Mouse (Mus musculus): ENCODE results near the gene Vmn2r115. TPM values are rescaled to one million over a fixed set of nuclear protein-coding genes. Genes with fewer than 3 reads are reported as not detected.
"Not testable (repeated sequence)": the region's sequence is repeated elsewhere in the genome, so short reads cannot be mapped to it uniquely, and the experiment has no call there.

Vmn2r115 gene
- not detected in 2 replicates for polyA plus RNA-seq (2014; fragmentation: Nextera tagmentation; extraction: Ambion mirVana)

DNA sequence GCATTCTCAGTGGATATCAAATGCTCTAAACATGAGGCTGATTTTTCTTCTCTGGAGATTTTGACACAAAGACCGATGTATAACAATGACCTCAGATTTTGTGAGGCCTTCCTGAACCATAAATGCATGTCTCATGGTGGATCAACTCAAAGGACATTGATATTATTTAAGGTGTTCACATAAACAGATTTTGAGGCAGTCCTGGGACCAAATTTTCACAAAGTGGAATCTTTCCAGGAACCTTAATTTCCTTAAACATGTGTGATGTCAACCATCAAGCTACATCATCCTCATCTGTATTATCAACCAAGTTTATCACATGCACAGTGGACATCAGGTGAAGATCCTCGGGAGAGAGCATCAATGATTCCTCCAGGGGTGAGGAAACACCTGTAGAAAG lies at the start of gene Vmn2r115:
Vmn2r115 (plus strand) TSS at position 301 of the 400 bp plus-strand sequence.
- H3K4me3 ChIP-seq (ENCODE audit: low read depth, low read length); H3K36me3 ChIP-seq (ENCODE audit: control insufficient read depth, insufficient read depth, low read length); H3K9me3 ChIP-seq (ENCODE audit: control insufficient read depth, low read length); H3K4me1 ChIP-seq (ENCODE audit: control insufficient read depth, insufficient read depth, low read length); H3K27me3 ChIP-seq (ENCODE audit: control insufficient read depth, insufficient read depth, low read length); H3K27ac ChIP-seq (ENCODE audit: low read depth, low read length); H3K9ac ChIP-seq (ENCODE audit: low read length); ATAC-seq (ENCODE audit: low FRiP score); DNase-seq (ENCODE audit: low spot score, missing footprints); H3K4me2 ChIP-seq: not testable (repeated sequence)
- 70% methylated on average over 2 of the region's 2 CpGs for WGBS

DNA sequence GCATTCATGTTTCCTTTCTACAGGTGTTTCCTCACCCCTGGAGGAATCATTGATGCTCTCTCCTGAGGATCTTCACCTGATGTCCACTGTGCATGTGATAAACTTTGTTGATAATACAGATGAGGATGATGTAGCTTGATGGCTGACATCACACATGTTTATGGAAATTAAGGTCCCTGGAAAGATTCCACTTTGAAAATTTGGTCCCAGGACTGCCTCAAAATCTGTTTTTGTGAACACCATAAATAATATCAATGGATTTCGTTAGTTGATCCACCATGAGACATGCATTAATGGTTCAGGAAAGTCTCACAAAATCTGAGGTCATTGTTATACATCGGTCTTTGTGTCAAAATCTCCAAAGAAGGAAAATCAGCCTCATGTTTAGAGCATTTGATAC lies 31.1 kb upstream of the Vmn2r115 start, which contains the start of gene Vmn2r114:
Vmn2r114 (minus strand) TSS at position 101 of the 400 bp plus-strand sequence.
- H3K4me2 ChIP-seq; DNase-seq (ENCODE audit: low spot score, missing footprints); H3K9me3 ChIP-seq (ENCODE audit: control insufficient read depth, low read length); H3K4me3 ChIP-seq (ENCODE audit: low read depth, low read length); H3K27me3 ChIP-seq (ENCODE audit: control insufficient read depth, insufficient read depth, low read length); ATAC-seq (ENCODE audit: low FRiP score); H3K9ac ChIP-seq (ENCODE audit: low read length); H3K4me1 ChIP-seq (ENCODE audit: control insufficient read depth, insufficient read depth, low read length); H3K36me3 ChIP-seq (ENCODE audit: control insufficient read depth, insufficient read depth, low read length); H3K27ac ChIP-seq (ENCODE audit: low read depth, low read length): not testable (repeated sequence)
- 68% methylated on average over 2 of the region's 2 CpGs for WGBS

DNA sequence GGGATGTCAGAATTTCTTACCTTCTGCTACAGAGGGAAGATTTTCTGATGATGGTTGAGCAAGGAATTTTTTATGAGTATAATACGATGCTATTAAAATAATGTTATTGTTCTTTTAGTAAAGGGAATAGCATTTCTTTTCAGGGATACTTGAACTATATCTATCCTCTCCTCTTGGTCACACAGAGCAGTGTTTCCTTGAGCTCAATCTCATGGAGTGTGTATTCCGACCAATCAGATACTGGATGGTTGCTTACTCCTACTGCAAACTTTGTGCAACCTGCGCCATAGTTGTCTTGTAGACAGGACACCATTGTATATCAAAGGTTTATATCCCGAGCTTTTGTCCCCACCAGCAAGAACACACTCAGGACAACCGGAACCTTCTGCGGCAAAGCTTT lies 12.9 kb upstream of the Vmn2r115 start:
- Histone ChIP-seq H3K27ac (ENCODE audit: low read depth, low read length) (no peak overlapping the region), H3K36me3 (ENCODE audit: control insufficient read depth, insufficient read depth, low read length) (no peaks in the 10 kb centered on the region), H3K27me3 (ENCODE audit: control insufficient read depth, insufficient read depth, low read length) (no peaks in the 10 kb centered on the region), H3K4me3 (ENCODE audit: low read depth, low read length) (no peak overlapping the region), H3K4me2 (no peak overlapping the region), H3K4me1 (ENCODE audit: control insufficient read depth, insufficient read depth, low read length) (no peaks in the 10 kb centered on the region), H3K9me3 (ENCODE audit: control insufficient read depth, low read length) (peaks cover 4% of the 10 kb centered on the region), H3K9ac (ENCODE audit: low read length) (no peak overlapping the region)
- 77% methylated on average over 6 of the region's 6 CpGs for WGBS
- no peak for DNase-seq (ENCODE audit: low spot score, missing footprints)
- ATAC-seq (ENCODE audit: low FRiP score): no peak

DNA sequence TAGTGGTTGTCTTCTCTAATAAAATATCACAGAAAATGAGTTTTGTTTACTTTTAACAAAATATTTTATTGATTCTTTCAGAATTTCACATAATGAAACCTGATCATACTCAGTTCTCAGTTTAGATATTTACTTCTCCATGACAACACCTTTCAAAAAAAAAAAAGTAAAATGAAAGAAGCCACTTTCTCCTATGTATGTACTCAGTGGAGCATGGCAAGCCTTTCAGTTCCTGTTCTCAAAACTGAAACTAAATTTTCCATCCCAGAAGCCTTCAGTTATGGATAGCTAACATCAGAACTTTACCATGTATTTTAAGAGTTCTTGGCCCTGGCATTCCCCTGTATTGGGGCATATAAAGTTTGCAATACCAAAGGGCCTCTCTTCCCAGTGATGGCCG lies 8.1 kb downstream of the Vmn2r115 start:
- no peak for DNase-seq (ENCODE audit: low spot score, missing footprints)
- Histone ChIP-seq H3K36me3 (ENCODE audit: control insufficient read depth, insufficient read depth, low read length) (no peaks in the 10 kb centered on the region), H3K4me2 (no peak overlapping the region), H3K9ac (ENCODE audit: low read length) (no peak overlapping the region), H3K4me3 (ENCODE audit: low read depth, low read length) (no peak overlapping the region), H3K27me3 (ENCODE audit: control insufficient read depth, insufficient read depth, low read length) (no peaks in the 10 kb centered on the region), H3K9me3 (ENCODE audit: control insufficient read depth, low read length) (no peaks in the 10 kb centered on the region), H3K4me1 (ENCODE audit: control insufficient read depth, insufficient read depth, low read length) (no peaks in the 10 kb centered on the region), H3K27ac (ENCODE audit: low read depth, low read length) (no peak overlapping the region)
- ATAC-seq (ENCODE audit: low FRiP score): no peak
- WGBS: 57% methylated on average over 1 of the region's 1 CpGs

DNA sequence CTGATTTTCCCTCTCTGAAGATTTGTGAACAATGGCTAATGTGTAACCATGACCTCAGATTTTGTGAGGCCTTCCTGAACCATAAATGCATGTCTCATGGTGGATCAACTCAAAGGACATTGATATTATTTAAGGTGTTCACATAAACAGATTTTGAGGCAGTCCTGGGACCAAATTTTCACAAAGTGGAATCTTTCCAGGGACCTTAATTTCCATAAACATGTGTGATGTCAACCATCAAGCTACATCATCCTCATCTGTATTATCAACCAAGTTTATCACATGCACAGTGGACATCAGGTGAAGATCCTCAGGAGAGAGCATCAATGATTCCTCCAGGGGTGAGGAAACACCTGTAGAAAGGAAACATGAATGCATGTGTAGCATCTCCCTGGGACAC lies 40.8 kb downstream of the Vmn2r115 start, which contains the start of gene Vmn2r116:
Vmn2r116 (plus strand) TSS at position 301 of the 400 bp plus-strand sequence.
- H3K9ac ChIP-seq (ENCODE audit: low read length); H3K27ac ChIP-seq (ENCODE audit: low read depth, low read length); H3K4me1 ChIP-seq (ENCODE audit: control insufficient read depth, insufficient read depth, low read length); H3K27me3 ChIP-seq (ENCODE audit: control insufficient read depth, insufficient read depth, low read length); H3K4me2 ChIP-seq; H3K36me3 ChIP-seq (ENCODE audit: control insufficient read depth, insufficient read depth, low read length); DNase-seq (ENCODE audit: low spot score, missing footprints); H3K9me3 ChIP-seq (ENCODE audit: control insufficient read depth, low read length); ATAC-seq (ENCODE audit: low FRiP score); H3K4me3 ChIP-seq (ENCODE audit: low read depth, low read length): not testable (repeated sequence)

Other genes with a start within 250 kb of the Vmn2r115 start
- gene Zfp40, start 150.5 kb upstream of the Vmn2r115 start, polyA plus RNA-seq (2014; fragmentation: Nextera tagmentation; extraction: Ambion mirVana): 19.0 and 23.7 TPM in 2 replicates
- not detected in 2 replicates for gene Vmn2r114, start 31.2 kb upstream of the Vmn2r115 start, polyA plus RNA-seq (2014; fragmentation: Nextera tagmentation; extraction: Ambion mirVana)
- gene Vmn2r116, start 40.9 kb downstream of the Vmn2r115 start, polyA plus RNA-seq (2014; fragmentation: Nextera tagmentation; extraction: Ambion mirVana): not detected in 2 replicates
- not detected in 2 replicates for gene Vmn2r117, start 136.0 kb downstream of the Vmn2r115 start, polyA plus RNA-seq (2014; fragmentation: Nextera tagmentation; extraction: Ambion mirVana)
- 17.5 and 19.9 TPM in 2 replicates for gene Zfp213, start 220.5 kb downstream of the Vmn2r115 start, polyA plus RNA-seq (2014; fragmentation: Nextera tagmentation; extraction: Ambion mirVana)

Data from midbrain, embryonic 11.5 days (tissue).